Mouse (Mus musculus) liver, embryonic 14.5 days (tissue): ENCODE results near the gene Iqsec1.

Experiments
- CTCF ChIP-seq: IDR thresholded peaks from 2 replicates; pipeline ENCODE4 v1.5.1; 2016; ENCODE audit warnings: antibody characterized with exemption, low read depth, control low read depth
- EP300 ChIP-seq: IDR thresholded peaks from 2 replicates; pipeline ENCODE4 v1.6.1; 2016; ENCODE audit warnings: antibody characterized with exemption, low read depth

- no peak for TF ChIP-seq CTCF
- TF ChIP-seq EP300 = no peak
Observed at GRCm38 (mm10) chr6:90848068-90848467, 140.4 kb downstream of the Iqsec1 start.
